Mouse (Mus musculus) bone marrow, adult 2 months (tissue): Measurements from ENCODE around the gene Fgfr2.

Source experiments
- CTCF ChIP-seq: fragments of 200-500 bp; IDR thresholded peaks from 2 replicates; pipeline ENCODE4 v1.5.1; 2011; ENCODE audit warnings: low read length, control low read depth; ENCODE audit not compliant: control insufficient read depth, insufficient read depth
- POLR2A ChIP-seq: fragments of 200-500 bp; IDR thresholded peaks from 2 replicates; pipeline ENCODE4 v1.6.1; 2011; ENCODE audit warnings: low read depth, mild to moderate bottlenecking, control low read depth, low read length, borderline replicate concordance; ENCODE audit not compliant: control insufficient read depth

GRCm38 (mm10) chr7:132357841-132358237, 765.3 kb downstream of the Fgfr2 start:
- TF ChIP-seq CTCF: no peak
- TF ChIP-seq POLR2A: no peak
